Mouse (Mus musculus): ENCODE measurements at regions not wholly inside any gene's neighbourhood (a gene's known extent, or its start where the extent isn't known, plus 50 kb on each side); places are given as distances from the start of the nearest gene placed in this dataset.

- dilution Hi-C loops (cut with MboI; ENCODE audit: extremely low pct_ligation_motif_present, extremely low pct_unique_long_range_greater_than_20kb, low sequenced_read_pairs) (no loop called here), in situ Hi-C loops (cut with MboI; ENCODE audit: low pct_ligation_motif_present, low pct_unique_long_range_greater_than_20kb, low sequenced_read_pairs) (no loop called here)
- H3K4me2 ChIP-seq (ENCODE audit: insufficient read depth, low read depth, poor library complexity, severe bottlenecking): no peak overlapping the region
- no peaks in the 10 kb centered on the region for H3K79me2 ChIP-seq (replicated peaks; ENCODE audit: control insufficient read depth, extremely low read depth, insufficient read depth, poor library complexity, severe bottlenecking)
- TF ChIP-seq MAFK (IDR thresholded peaks at IDR 0.05; ENCODE audit: insufficient replicate concordance, low read length): peak; percentile 96
- no peak for TF ChIP-seq POLR2A (IDR thresholded peaks at IDR 0.05; ENCODE audit: low read depth, low read length)
- no peak for TF ChIP-seq HCFC1 (IDR thresholded peaks at IDR 0.05; ENCODE audit: low read depth, low read length)
- H3K36me3 ChIP-seq (replicated peaks in 1 of 2; ENCODE audit: control insufficient read depth in 1 of 2, insufficient read depth in 1 of 2, low read length in 1 of 2): no peaks in the 10 kb centered on the region
- no peak overlapping the region for H3K27ac ChIP-seq (ENCODE audit: insufficient read depth, low read depth)
- H3K27me3 ChIP-seq (replicated peaks): no peaks in the 10 kb centered on the region
- no peaks in the 10 kb centered on the region for H3K4me1 ChIP-seq (ENCODE audit: control insufficient read depth in 1 of 2, insufficient read depth in 2 of 2)
- H3K9ac ChIP-seq (ENCODE audit: insufficient read depth, low read depth): no peak overlapping the region
- DNase-seq (ENCODE audit: extremely low read depth): no peak
- H3K9me3 ChIP-seq (replicated peaks; ENCODE audit: low read length): no peaks in the 10 kb centered on the region
- H3K4me3 ChIP-seq (replicated peaks in 1 of 3; ENCODE audit: low read depth in 2 of 3, low read length in 2 of 3, poor library complexity in 1 of 3): no peak overlapping the region
These were observed 465.9 kb upstream of the Pmfbp1 start for GRCm38 (mm10) chr8:109027923-109028322.

- Histone ChIP-seq H3K79me2 (replicated peaks; ENCODE audit: control insufficient read depth, extremely low read depth, insufficient read depth, poor library complexity, severe bottlenecking) (no peaks in the 10 kb centered on the region), H3K4me2 (ENCODE audit: insufficient read depth, low read depth, poor library complexity, severe bottlenecking) (no peak overlapping the region), H3K9ac (ENCODE audit: insufficient read depth, low read depth) (no peak overlapping the region), H3K4me1 (ENCODE audit: control insufficient read depth in 1 of 2, insufficient read depth in 2 of 2) (no peaks in the 10 kb centered on the region), H3K36me3 (replicated peaks in 1 of 2; ENCODE audit: control insufficient read depth in 1 of 2, insufficient read depth in 1 of 2, low read length in 1 of 2) (no peaks in the 10 kb centered on the region), H3K27me3 (replicated peaks) (no peaks in the 10 kb centered on the region), H3K9me3 (replicated peaks; ENCODE audit: low read length) (peaks cover 3% of the 10 kb centered on the region), H3K27ac (ENCODE audit: insufficient read depth, low read depth) (no peak overlapping the region), H3K4me3 (replicated peaks in 1 of 3; ENCODE audit: low read depth in 2 of 3, low read length in 2 of 3, poor library complexity in 1 of 3) (no peak overlapping the region)
- no peak for DNase-seq (ENCODE audit: extremely low read depth)
- dilution Hi-C loops (cut with MboI; ENCODE audit: extremely low pct_ligation_motif_present, extremely low pct_unique_long_range_greater_than_20kb, low sequenced_read_pairs): no loop called here
- TF ChIP-seq UBTF (IDR thresholded peaks at IDR 0.05; ENCODE audit: low read depth, low read length): no peak
- no peak for TF ChIP-seq EP300 (IDR thresholded peaks at IDR 0.05; ENCODE audit: low read length)
- no peak for TF ChIP-seq SIN3A (IDR thresholded peaks at IDR 0.05; ENCODE audit: low read length)
- TF ChIP-seq POLR2AphosphoS2 (IDR thresholded peaks at IDR 0.05; ENCODE audit: low read depth, low read length): no peak
- TF ChIP-seq JUND (conservative IDR thresholded peaks at IDR 0.05; ENCODE audit: low read depth, low read length): no peak
- TF ChIP-seq IRF4 (IDR thresholded peaks at IDR 0.05; ENCODE audit: low read depth, low read length): no peak
- TF ChIP-seq MAZ (IDR thresholded peaks at IDR 0.05; ENCODE audit: low read depth, low read length): no peak
- no peak for TF ChIP-seq MEF2A (IDR thresholded peaks at IDR 0.05; ENCODE audit: borderline replicate concordance, low read depth, low read length)
- TF ChIP-seq NELFE (IDR thresholded peaks at IDR 0.05; ENCODE audit: low read depth, low read length): no peak
- TF ChIP-seq MXI1 (IDR thresholded peaks at IDR 0.05; ENCODE audit: low read depth, low read length): no peak
- TF ChIP-seq NRF1 (IDR thresholded peaks at IDR 0.05; ENCODE audit: low read depth, low read length): no peak
- no peak for TF ChIP-seq ETS1 (conservative IDR thresholded peaks at IDR 0.05; ENCODE audit: low read depth, low read length)
- no peak for TF ChIP-seq ZC3H11A (IDR thresholded peaks at IDR 0.05; ENCODE audit: low read depth, low read length)
- no peak for TF ChIP-seq TCF12 (IDR thresholded peaks at IDR 0.05; ENCODE audit: low read depth, low read length)
- TF ChIP-seq RCOR1 (conservative IDR thresholded peaks at IDR 0.05; ENCODE audit: low read depth, low read length): no peak
- TF ChIP-seq E2F4 (IDR thresholded peaks at IDR 0.05; ENCODE audit: insufficient replicate concordance, low read depth, low read length): no peak
- no peak for TF ChIP-seq ZKSCAN1 (IDR thresholded peaks at IDR 0.05; ENCODE audit: borderline replicate concordance, low read depth, low read length)
- in situ Hi-C loops (cut with MboI; ENCODE audit: low pct_ligation_motif_present, low pct_unique_long_range_greater_than_20kb, low sequenced_read_pairs): no loop called here
These were observed 440.2 kb upstream of the Pmfbp1 start for GRCm38 (mm10) chr8:109053608-109054007.

Data from CH12.LX (cell line).